Mouse (Mus musculus): ENCODE results near the gene Ccm2. TPM values are rescaled to one million over a fixed set of nuclear protein-coding genes. Genes with fewer than 3 reads are reported as not detected.

Gene Ccm2
- total and polyA plus RNA-seq, 2 experiments: 16.5 to 49.6 TPM

DNA sequence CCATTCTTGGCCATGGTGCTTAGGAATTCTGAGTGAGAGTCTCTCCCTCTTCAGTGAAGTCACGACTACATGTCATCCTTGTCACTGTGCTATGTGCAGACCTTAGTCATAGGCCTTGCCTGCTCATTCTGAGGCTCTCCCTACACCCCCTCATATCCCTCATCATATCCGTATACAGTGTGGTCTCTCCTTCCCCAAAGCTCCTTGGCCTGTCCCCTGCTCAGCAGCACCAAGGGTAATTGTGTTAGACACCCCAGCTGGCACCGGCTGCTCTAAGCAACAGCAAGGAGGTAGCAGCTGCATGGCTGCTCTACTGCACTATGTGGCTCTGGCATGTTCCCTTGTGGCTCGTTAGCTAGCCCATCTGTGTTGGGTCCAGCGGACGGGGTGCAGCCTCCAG is 97.9 kb downstream of the Ccm2 start:
- TF ChIP-seq POLR2A (IDR thresholded peaks at IDR 0.05; ENCODE audit: extremely low read depth, insufficient read depth, low read length): no peak
- no peak for TF ChIP-seq CTCF (IDR thresholded peaks at IDR 0.05; ENCODE audit: low read depth, low read length)
- WGBS: 85% methylated on average over 6 of the region's 6 CpGs

More for the DNA sequence above, 97.9 kb downstream of the Ccm2 start:
- Histone ChIP-seq H3K36me3 (ENCODE audit: control insufficient read depth, insufficient read depth, low read length) (no peaks in the 10 kb centered on the region), H3K9ac (ENCODE audit: low read depth, low read length) (no peak overlapping the region), H3K79me2 (ENCODE audit: control insufficient read depth, insufficient read depth, low read length) (no peaks in the 10 kb centered on the region), H3K27ac (replicated peaks; ENCODE audit: insufficient read depth, low read depth, low read length) (no peak overlapping the region), H3K27me3 (ENCODE audit: control insufficient read depth, insufficient read depth, low read length) (no peaks in the 10 kb centered on the region), H3K4me3 (ENCODE audit: insufficient read depth, low read depth, low read length) (no peak overlapping the region), H3K4me1 (ENCODE audit: control insufficient read depth, insufficient read depth, low read length) (no peaks in the 10 kb centered on the region)
- no peak for DNase-seq (ENCODE audit: extremely low read depth, low read depth, low spot score)

Other genes with a start within 250 kb of the Ccm2 start
- gene Zmiz2, start 157.8 kb upstream of the Ccm2 start, total RNA-seq (2014; rRNA removed): 3.0 and 4.4 TPM in 2 replicates
- 14.7 and 15.2 TPM in 2 replicates for gene Zmiz2, start 157.8 kb upstream of the Ccm2 start, polyA plus RNA-seq (2012; rRNA removed)
- 1,424 and 1,884 TPM in 2 replicates for gene Ppia, start 131.4 kb upstream of the Ccm2 start, total RNA-seq (2014; rRNA removed)
- 454 and 472 TPM in 2 replicates for gene Ppia, start 131.4 kb upstream of the Ccm2 start, polyA plus RNA-seq (2012; rRNA removed)
- gene H2afv, start 102.4 kb upstream of the Ccm2 start, total RNA-seq (2014; rRNA removed): 35.8 and 44.4 TPM in 2 replicates
- gene H2afv, start 102.4 kb upstream of the Ccm2 start, polyA plus RNA-seq (2012; rRNA removed): 30.9 and 31.1 TPM in 2 replicates
- gene Purb, start 71.0 kb upstream of the Ccm2 start, total RNA-seq (2014; rRNA removed): 11.2 and 12.6 TPM in 2 replicates
- 2.5 and 2.6 TPM in 2 replicates for gene Purb, start 71.0 kb upstream of the Ccm2 start, polyA plus RNA-seq (2012; rRNA removed)
- gene Myo1g, start 25.9 kb upstream of the Ccm2 start, total RNA-seq (2014; rRNA removed): 1.1 and 2.6 TPM in 2 replicates
- gene Myo1g, start 25.9 kb upstream of the Ccm2 start, polyA plus RNA-seq (2012; rRNA removed): 1.4 and 2.3 TPM in 2 replicates
- gene Nacad, start 59.2 kb downstream of the Ccm2 start, total RNA-seq (2014; rRNA removed): under 0.01 TPM in 2 replicates
- gene Nacad, start 59.2 kb downstream of the Ccm2 start, polyA plus RNA-seq (2012; rRNA removed): 0.02 TPM in 1 of 2 replicates, not detected in the other
- 17.7 and 18.0 TPM in 2 replicates for gene Tbrg4, start 79.2 kb downstream of the Ccm2 start, total RNA-seq (2014; rRNA removed)
- 49.4 and 71.0 TPM in 2 replicates for gene Tbrg4, start 79.2 kb downstream of the Ccm2 start, polyA plus RNA-seq (2012; rRNA removed)
- gene Wap, start 91.8 kb downstream of the Ccm2 start, total RNA-seq (2014; rRNA removed): not detected in 2 replicates
- gene Wap, start 91.8 kb downstream of the Ccm2 start, polyA plus RNA-seq (2012; rRNA removed): not detected in 2 replicates
- 0.07 and 0.09 TPM in 2 replicates for gene Ramp3, start 111.6 kb downstream of the Ccm2 start, total RNA-seq (2014; rRNA removed)
- gene Ramp3, start 111.6 kb downstream of the Ccm2 start, polyA plus RNA-seq (2012; rRNA removed): 0.09 and 0.16 TPM in 2 replicates